Mouse (Mus musculus): ENCODE measurements around the gene Zfp93. TPM values are rescaled to one million over a fixed set of nuclear protein-coding genes. Genes with fewer than 3 reads are reported as not detected.

Gene Zfp93
- polyA plus RNA-seq, 1 experiment from 2014 or later: 12.0 TPM

DNA sequence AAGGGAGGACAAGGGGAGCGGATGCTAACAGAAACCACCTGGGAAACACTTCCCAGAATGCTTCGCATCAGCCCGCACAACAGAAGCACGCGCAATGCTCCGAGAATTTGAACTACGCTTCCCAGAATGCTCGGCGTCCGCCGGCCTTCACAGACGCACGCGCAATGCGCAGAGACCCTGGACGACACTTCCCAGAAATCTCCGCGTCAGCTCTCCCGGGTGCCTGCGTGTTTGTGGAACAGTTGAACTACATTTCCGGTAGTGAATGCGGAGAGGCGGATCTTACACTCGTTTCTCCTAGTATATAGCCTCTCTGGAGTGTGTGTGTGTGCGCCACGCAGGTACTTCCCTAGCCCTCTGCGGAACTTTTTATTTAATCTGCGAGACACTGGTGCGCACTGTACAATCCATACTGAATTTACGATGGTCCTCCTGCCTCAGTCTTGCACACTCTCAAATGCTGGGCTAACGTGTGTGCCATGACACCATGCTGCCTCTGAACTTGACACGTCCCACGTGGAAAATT lies 46.4 kb downstream of the Zfp93 start, which contains the start of gene Zfp94:
TSS of gene Zfp94 (minus strand) at position 100 of the 526 bp plus-strand sequence.
- 1% methylated on average over 33 of the region's 33 CpGs for WGBS
- H3K36me3 ChIP-seq: peaks cover 15% of the 10 kb centered on the region
- no peaks in the 10 kb centered on the region for H3K27me3 ChIP-seq
- H3K9me3 ChIP-seq: no peaks in the 10 kb centered on the region
- peak; percentile 91 for ATAC-seq (ENCODE audit: insufficient number of reproducible peaks, insufficient read depth, low FRiP score, low TSS enrichment, low read depth)
- peak within 1 kb of the TSS; percentile 55 for H3K4me3 ChIP-seq (replicated peaks)
- peak within 1 kb of the TSS; percentile 82 for H3K4me2 ChIP-seq
- peaks cover 6% of the 10 kb centered on the region; the same call in 1 of the 2 replicates for H3K4me1 ChIP-seq (replicated peaks)
- peak within 1 kb of the TSS; percentile 79 for H3K27ac ChIP-seq
- peak within 1 kb of the TSS; percentile 71 for H3K9ac ChIP-seq (replicated peaks)

DNA sequence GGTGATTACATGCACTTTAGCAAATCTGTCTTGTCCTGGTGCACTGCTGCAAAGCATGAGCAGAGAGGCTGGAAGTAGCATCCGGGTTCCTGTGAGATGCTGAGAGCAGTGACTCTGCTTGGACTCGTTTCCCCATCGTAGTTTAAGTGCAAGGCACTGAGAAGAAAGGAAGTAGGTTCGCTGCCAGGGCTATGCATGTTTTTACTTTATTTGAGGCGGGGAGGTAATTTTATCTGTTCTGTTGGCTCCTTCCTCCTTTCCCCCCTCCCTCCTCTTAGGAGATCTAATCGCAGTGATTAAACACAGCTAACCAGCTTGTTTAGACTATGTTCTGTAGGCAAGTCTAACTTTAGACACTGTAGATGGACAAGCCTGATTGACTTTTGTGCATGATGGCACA lies 48.7 kb downstream of the Zfp93 start:
- no peak overlapping the region for H3K4me3 ChIP-seq (replicated peaks)
- H3K27me3 ChIP-seq: no peaks in the 10 kb centered on the region
- H3K4me2 ChIP-seq: no peak overlapping the region
- no peak overlapping the region for H3K9ac ChIP-seq (replicated peaks)
- H3K36me3 ChIP-seq: peaks cover 2% of the 10 kb centered on the region; the same call in 1 of the 2 replicates
- 0 out of 2 replicates have a peak, but pooled peaks cover 3% of the 10 kb centered on the region for H3K9me3 ChIP-seq
- no peak overlapping the region for H3K27ac ChIP-seq
- ATAC-seq (ENCODE audit: insufficient number of reproducible peaks, insufficient read depth, low FRiP score, low TSS enrichment, low read depth): no peak
- H3K4me1 ChIP-seq (replicated peaks): peaks cover 6% of the 10 kb centered on the region; the same call in 1 of the 2 replicates
- 61% methylated on average over 6 of the region's 6 CpGs for WGBS

DNA sequence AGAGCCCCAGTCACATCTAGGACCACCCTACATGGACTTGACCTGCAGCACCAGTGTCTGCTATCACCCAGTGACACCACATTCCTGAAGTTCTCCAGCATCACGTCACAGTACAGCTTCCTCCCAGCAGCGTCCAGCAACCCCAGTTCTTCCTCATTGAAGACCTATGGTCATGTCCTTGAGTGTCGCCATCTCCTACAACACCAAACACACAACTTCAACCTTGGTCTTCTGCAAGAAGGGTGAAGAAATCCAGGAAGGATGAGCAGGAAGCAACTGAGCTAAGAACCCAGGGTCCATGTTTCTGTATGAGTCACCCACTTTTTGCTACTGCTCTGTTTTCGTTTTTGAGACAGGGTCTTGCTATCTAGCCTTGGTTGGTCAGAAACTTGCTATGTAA lies 52.4 kb downstream of the Zfp93 start:
- H3K9ac ChIP-seq (replicated peaks): no peak overlapping the region
- H3K4me1 ChIP-seq (replicated peaks): peaks cover 6% of the 10 kb centered on the region
- 74% methylated on average over 4 of the region's 4 CpGs for WGBS
- no peak overlapping the region for H3K27ac ChIP-seq
- no peaks in the 10 kb centered on the region for H3K27me3 ChIP-seq
- no peaks in the 10 kb centered on the region for H3K36me3 ChIP-seq
- no peak overlapping the region for H3K4me2 ChIP-seq
- H3K9me3 ChIP-seq: peaks cover 14% of the 10 kb centered on the region; the same call in 1 of the 2 replicates
- no peak for ATAC-seq (ENCODE audit: insufficient number of reproducible peaks, insufficient read depth, low FRiP score, low TSS enrichment, low read depth)
- no peak overlapping the region for H3K4me3 ChIP-seq (replicated peaks)

DNA sequence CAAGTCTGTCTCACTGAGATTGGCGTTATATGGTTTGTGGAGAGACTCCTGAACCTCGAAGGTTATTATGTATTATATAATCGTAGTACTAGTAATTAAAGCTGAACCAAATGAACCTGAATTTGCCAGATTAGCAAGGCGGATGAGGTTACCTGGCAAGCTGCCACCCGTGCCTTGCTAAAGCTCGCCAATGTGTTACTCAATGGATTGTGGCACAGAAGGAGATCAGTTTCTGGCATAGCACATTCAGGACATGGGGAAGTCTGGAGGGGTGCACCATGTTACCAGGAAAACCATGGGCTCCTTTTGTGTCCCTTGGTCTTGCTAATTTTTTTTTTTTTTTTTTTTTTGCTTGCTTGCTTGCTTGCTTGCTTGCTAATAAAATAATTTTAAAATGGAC lies 55.0 kb downstream of the Zfp93 start:
- ATAC-seq (ENCODE audit: insufficient number of reproducible peaks, insufficient read depth, low FRiP score, low TSS enrichment, low read depth): no peak
- H3K9ac ChIP-seq (replicated peaks): no peak overlapping the region
- H3K27ac ChIP-seq: no peak overlapping the region
- peaks cover 6% of the 10 kb centered on the region for H3K4me1 ChIP-seq (replicated peaks)
- peaks cover 14% of the 10 kb centered on the region; the same call in 1 of the 2 replicates for H3K9me3 ChIP-seq
- no peaks in the 10 kb centered on the region for H3K27me3 ChIP-seq
- H3K36me3 ChIP-seq: no peaks in the 10 kb centered on the region
- WGBS: 89% methylated on average over 6 of the region's 6 CpGs
- no peak overlapping the region; the same call in 1 of the 2 replicates for H3K4me3 ChIP-seq (replicated peaks)
- peak overlapping the region; percentile 57 for H3K4me2 ChIP-seq

DNA sequence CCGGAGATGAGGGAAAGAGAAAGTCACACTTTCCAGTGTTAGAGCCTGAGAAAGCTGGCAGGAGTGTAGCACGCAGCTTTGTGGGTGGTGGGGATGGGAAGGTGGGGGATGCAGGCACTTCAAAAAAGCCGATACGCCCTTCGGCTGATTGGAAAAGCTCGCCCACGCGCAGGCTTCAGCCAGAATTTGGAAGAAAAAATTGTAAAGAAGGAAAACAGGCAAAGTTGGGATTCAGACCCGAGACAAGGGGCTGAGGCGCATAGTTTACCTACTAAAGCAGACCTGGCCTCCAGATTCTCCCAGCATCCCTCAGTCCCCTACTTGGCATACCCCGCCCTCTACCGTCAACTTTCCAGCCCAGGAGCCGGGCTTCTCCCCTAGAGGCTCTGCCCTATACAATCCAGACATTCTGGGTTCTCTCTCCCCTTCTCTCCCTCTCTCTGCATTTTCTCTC lies 55.5 kb downstream of the Zfp93 start:
- Histone ChIP-seq H3K4me1 (replicated peaks) (peaks cover 6% of the 10 kb centered on the region), H3K36me3 (no peaks in the 10 kb centered on the region), H3K27me3 (no peaks in the 10 kb centered on the region), H3K9me3 (peaks cover 14% of the 10 kb centered on the region; the same call in 1 of the 2 replicates), H3K27ac (peak overlapping the region; percentile 73), H3K9ac (replicated peaks) (peak overlapping the region; percentile 57), H3K4me3 (replicated peaks) (peak overlapping the region; percentile 38), H3K4me2 (peak overlapping the region; percentile 57)
- ATAC-seq (ENCODE audit: insufficient number of reproducible peaks, insufficient read depth, low FRiP score, low TSS enrichment, low read depth): peak; percentile 74; the same call in 1 of the 2 replicates
- WGBS: 8% methylated on average over 13 of the region's 13 CpGs

DNA sequence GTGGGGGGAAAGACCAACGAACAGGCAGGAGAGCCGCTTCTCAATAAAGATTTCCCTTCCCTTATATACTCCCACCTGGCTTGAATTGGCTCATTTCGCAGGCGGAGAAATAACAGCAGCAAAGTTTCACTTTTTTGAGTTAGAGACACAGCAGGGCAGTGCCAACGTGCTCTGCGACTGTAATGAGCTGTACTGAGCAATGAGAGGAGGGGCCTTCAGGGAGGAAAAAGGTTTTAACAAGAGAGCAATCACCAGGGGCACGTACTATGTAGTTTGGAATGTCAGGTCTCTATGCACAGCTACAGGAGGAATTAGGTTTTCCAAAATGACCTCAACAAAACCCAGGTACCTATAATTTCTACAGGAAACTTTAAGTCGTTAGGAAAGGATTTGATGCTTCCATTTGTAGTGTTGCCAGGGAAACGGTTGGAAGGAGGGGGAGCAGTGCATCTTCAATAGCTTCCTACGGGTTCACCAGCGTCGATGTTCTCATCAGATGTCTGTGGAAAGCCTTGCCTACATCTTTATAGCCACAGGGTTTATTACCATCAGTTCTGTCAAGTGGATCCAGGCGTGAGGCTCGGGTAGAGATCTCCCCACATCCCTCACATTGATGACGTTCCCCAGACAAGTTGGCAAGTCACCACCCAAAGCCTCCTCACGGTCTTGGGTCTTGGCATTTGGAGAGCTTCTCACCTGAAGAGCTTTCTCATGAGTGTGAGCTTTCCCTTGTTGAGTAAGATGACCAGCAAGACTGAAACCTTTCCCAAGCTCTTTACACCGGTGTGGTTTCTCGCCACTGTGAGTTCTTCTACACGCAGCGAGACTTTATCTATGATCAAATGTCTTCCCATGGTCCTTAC lies 56.3 kb downstream of the Zfp93 start:
- Histone ChIP-seq H3K9ac (replicated peaks) (peak overlapping the region; percentile 57), H3K9me3 (peaks cover 14% of the 10 kb centered on the region; the same call in 1 of the 2 replicates), H3K4me2 (peak overlapping the region; percentile 57), H3K27ac (peak overlapping the region; percentile 73; the same call in 1 of the 2 replicates), H3K36me3 (no peaks in the 10 kb centered on the region), H3K4me1 (replicated peaks) (peaks cover 6% of the 10 kb centered on the region), H3K4me3 (replicated peaks) (peak overlapping the region; percentile 38), H3K27me3 (no peaks in the 10 kb centered on the region)
- ATAC-seq (ENCODE audit: insufficient number of reproducible peaks, insufficient read depth, low FRiP score, low TSS enrichment, low read depth): no peak
- 45% methylated on average over 20 of the region's 20 CpGs for WGBS

Other genes with a start within 250 kb of the Zfp93 start
- not detected in 2 replicates for gene Vmn1r183, start 217.2 kb upstream of the Zfp93 start, polyA plus RNA-seq (2016; fragmentation: Nextera tagmentation; extraction: Ambion mirVana)
- 27.7 and 29.7 TPM in 2 replicates for gene Zfp180, start 188.5 kb upstream of the Zfp93 start, polyA plus RNA-seq (2016; fragmentation: Nextera tagmentation; extraction: Ambion mirVana)
- 5.8 and 6.9 TPM in 2 replicates for gene Zfp112, start 158.1 kb upstream of the Zfp93 start, polyA plus RNA-seq (2016; fragmentation: Nextera tagmentation; extraction: Ambion mirVana)
- 17.4 and 17.5 TPM in 2 replicates for gene Zfp235, start 136.3 kb upstream of the Zfp93 start, polyA plus RNA-seq (2016; fragmentation: Nextera tagmentation; extraction: Ambion mirVana)
- 6.0 and 6.4 TPM in 2 replicates for gene Zfp114, start 95.4 kb upstream of the Zfp93 start, polyA plus RNA-seq (2016; fragmentation: Nextera tagmentation; extraction: Ambion mirVana)
- gene Zfp111, start 59.0 kb upstream of the Zfp93 start, polyA plus RNA-seq (2016; fragmentation: Nextera tagmentation; extraction: Ambion mirVana): 12.3 and 12.5 TPM in 2 replicates
- gene Zfp109, start 32.9 kb upstream of the Zfp93 start, polyA plus RNA-seq (2016; fragmentation: Nextera tagmentation; extraction: Ambion mirVana): 7.1 and 7.5 TPM in 2 replicates
- 4.2 and 4.8 TPM in 2 replicates for gene Zfp108, start 15.6 kb upstream of the Zfp93 start, polyA plus RNA-seq (2016; fragmentation: Nextera tagmentation; extraction: Ambion mirVana)
- 57.6 and 61.1 TPM in 2 replicates for gene Zfp61, start 30.8 kb downstream of the Zfp93 start, polyA plus RNA-seq (2016; fragmentation: Nextera tagmentation; extraction: Ambion mirVana)
- 15.6 and 15.9 TPM in 2 replicates for gene Zfp94, start 46.2 kb downstream of the Zfp93 start, polyA plus RNA-seq (2016; fragmentation: Nextera tagmentation; extraction: Ambion mirVana)
- gene Tescl, start 63.5 kb downstream of the Zfp93 start, polyA plus RNA-seq (2016; fragmentation: Nextera tagmentation; extraction: Ambion mirVana): 0.25 TPM in 1 of 2 replicates, not detected in the other
- not detected in 2 replicates for gene Lypd5, start 78.8 kb downstream of the Zfp93 start, polyA plus RNA-seq (2016; fragmentation: Nextera tagmentation; extraction: Ambion mirVana)
- gene Kcnn4, start 99.8 kb downstream of the Zfp93 start, polyA plus RNA-seq (2016; fragmentation: Nextera tagmentation; extraction: Ambion mirVana): 2.1 and 2.8 TPM in 2 replicates
- 22.7 and 25.4 TPM in 2 replicates for gene Smg9, start 129.2 kb downstream of the Zfp93 start, polyA plus RNA-seq (2016; fragmentation: Nextera tagmentation; extraction: Ambion mirVana)
- not detected in 2 replicates for gene Irgc1, start 181.9 kb downstream of the Zfp93 start, polyA plus RNA-seq (2016; fragmentation: Nextera tagmentation; extraction: Ambion mirVana)
- gene Plaur, start 192.1 kb downstream of the Zfp93 start, polyA plus RNA-seq (2016; fragmentation: Nextera tagmentation; extraction: Ambion mirVana): 1.8 and 2.6 TPM in 2 replicates
- 6.5 and 7.0 TPM in 2 replicates for gene Cadm4, start 211.6 kb downstream of the Zfp93 start, polyA plus RNA-seq (2016; fragmentation: Nextera tagmentation; extraction: Ambion mirVana)
- 94.4 and 101 TPM in 2 replicates for gene Zfp428, start 236.6 kb downstream of the Zfp93 start, polyA plus RNA-seq (2016; fragmentation: Nextera tagmentation; extraction: Ambion mirVana)
- gene AC161166.1, start 242.0 kb downstream of the Zfp93 start, polyA plus RNA-seq (2016; fragmentation: Nextera tagmentation; extraction: Ambion mirVana): 0.52 and 1.1 TPM in 2 replicates